Mouse (Mus musculus) MEL-GATA-1-ER (cell line): ENCODE results near the gene Rundc3a.
"Not testable (repeated sequence)": the region's sequence is repeated elsewhere in the genome, so short reads cannot be mapped to it uniquely, and the experiment has no call there.

Experiments
- DNase-seq: peaks from one replicate; pipeline ENCODE4 v3.0.0-alpha.2; 2012; ENCODE audit warnings: low read depth; ENCODE audit errors: extremely low read depth

Gene Rundc3a

GRCm38 (mm10) chr11:102367504-102368280, 25.5 kb upstream of the Rundc3a start:
- DNase-seq, result no peak

GRCm38 (mm10) chr11:102368347-102368746, 24.9 kb upstream of the Rundc3a start:
- peak; percentile 38 for DNase-seq

- DNase-seq, result no peak
Observed at GRCm38 (mm10) chr11:102369263-102369662, 23.9 kb upstream of the Rundc3a start.

GRCm38 (mm10) chr11:102370285-102370684, 22.9 kb upstream of the Rundc3a start:
- no peak for DNase-seq

GRCm38 (mm10) chr11:102371926-102372685, 21.1 kb upstream of the Rundc3a start:
- no peak for DNase-seq

- DNase-seq, result no peak
Observed at GRCm38 (mm10) chr11:102372936-102373335, 20.3 kb upstream of the Rundc3a start.

- no peak for DNase-seq
Observed at GRCm38 (mm10) chr11:102373646-102374045, 19.6 kb upstream of the Rundc3a start.

- no peak for DNase-seq
Observed at GRCm38 (mm10) chr11:102374108-102374725, 19.0 kb upstream of the Rundc3a start.

GRCm38 (mm10) chr11:102375196-102376173, 17.7 kb upstream of the Rundc3a start:
- peak; percentile 73 for DNase-seq

GRCm38 (mm10) chr11:102376196-102376835, 16.9 kb upstream of the Rundc3a start:
- DNase-seq, result no peak

- no peak for DNase-seq
Observed at GRCm38 (mm10) chr11:102377186-102377585, 16.0 kb upstream of the Rundc3a start.

GRCm38 (mm10) chr11:102380091-102380490, 13.1 kb upstream of the Rundc3a start:
- no peak for DNase-seq

GRCm38 (mm10) chr11:102381341-102382100, 11.7 kb upstream of the Rundc3a start:
- no peak for DNase-seq

- no peak for DNase-seq
Observed at GRCm38 (mm10) chr11:102382794-102383193, 10.4 kb upstream of the Rundc3a start.

GRCm38 (mm10) chr11:102383365-102384136, 9.7 kb upstream of the Rundc3a start:
- DNase-seq, result no peak

- DNase-seq, result no peak
Observed at GRCm38 (mm10) chr11:102384418-102384817, 8.8 kb upstream of the Rundc3a start.

- no peak for DNase-seq
Observed at GRCm38 (mm10) chr11:102385075-102385474, 8.1 kb upstream of the Rundc3a start.

- no peak for DNase-seq
Observed at GRCm38 (mm10) chr11:102386121-102386520, 7.1 kb upstream of the Rundc3a start.

- not testable (repeated sequence) for DNase-seq
Observed at GRCm38 (mm10) chr11:102389436-102389835, 3.8 kb upstream of the Rundc3a start.
